Mouse (Mus musculus) hindbrain, embryonic 16.5 days (tissue): ENCODE results near the gene Sh3bp1. TPM values are rescaled to one million over a fixed set of nuclear protein-coding genes. Genes with fewer than 3 reads are reported as not detected.

Experiments
- ATAC-seq: fragments of 200-750 bp; cut with Nextera tagmentation; 2 replicates; pipeline ENCODE4 v1.8.0; 2017; ENCODE audit warnings: moderate TSS enrichment, moderate library complexity
- H3K27ac ChIP-seq: fragments of 300-500 bp; sonication (generic); 2 replicates; pipeline ENCODE4 v1.5.1; 2014; ENCODE audit warnings: low read depth, mild to moderate bottlenecking, control low read depth, low read length, moderate library complexity
- H3K27me3 ChIP-seq: fragments of 300-500 bp; sonication (generic); replicated peaks from 2 replicates; pipeline ENCODE4 v1.6.1; 2014; ENCODE audit warnings: low read length; ENCODE audit not compliant: control insufficient read depth, insufficient read depth
- H3K36me3 ChIP-seq: fragments of 300-500 bp; sonication (generic); 2 replicates; pipeline ENCODE4 v1.6.1; 2014; ENCODE audit warnings: mild to moderate bottlenecking, low read length, moderate library complexity, mixed read lengths; ENCODE audit not compliant: control insufficient read depth, insufficient read depth
- H3K4me1 ChIP-seq: fragments of 300-500 bp; sonication (generic); 2 replicates; pipeline ENCODE4 v1.6.1; 2014; ENCODE audit warnings: low read depth, low read length; ENCODE audit not compliant: control insufficient read depth, insufficient read depth
- H3K4me2 ChIP-seq: fragments of 300-500 bp; sonication (generic); 2 replicates; pipeline ENCODE4 v1.6.1; 2014; ENCODE audit warnings: mild to moderate bottlenecking, low read length, control low read depth, moderate library complexity
- H3K4me3 ChIP-seq: fragments of 300-500 bp; sonication (generic); 2 replicates; pipeline ENCODE4 v1.5.1; 2014; ENCODE audit warnings: mild to moderate bottlenecking, low read length, control low read depth, moderate library complexity
- H3K9ac ChIP-seq: fragments of 300-500 bp; sonication (generic); 2 replicates; pipeline ENCODE4 v1.6.1; 2014; ENCODE audit warnings: low read depth, mild to moderate bottlenecking, control low read depth, low read length, moderate library complexity
- H3K9me3 ChIP-seq: fragments of 300-500 bp; sonication (generic); 2 replicates; pipeline ENCODE4 v1.6.1; 2014; ENCODE audit warnings: mild to moderate bottlenecking, low read length, moderate library complexity; ENCODE audit not compliant: control insufficient read depth
- WGBS: fragments of 180-500 bp; shearing (Covaris S2); extraction: QIAGEN DNeasy Blood & Tissue Kit; methylation state at CpG from one replicate; pipeline ENCODE4 v1.1.7; 2014; 5-methylcytosine and 5-hydroxymethylcytosine counted together
- polyA plus RNA-seq: library from polyadenylated mRNA; unstranded; fragments of >200 nt; fragmentation: Nextera tagmentation; extraction: Ambion mirVana; gene quantifications from 2 replicates; pipeline ENCODE4 v1.2.1, GENCODE M21; 2015

Gene Sh3bp1
- polyA plus RNA-seq, 1 experiment from 2014 or later: 4.5 TPM

DNA sequence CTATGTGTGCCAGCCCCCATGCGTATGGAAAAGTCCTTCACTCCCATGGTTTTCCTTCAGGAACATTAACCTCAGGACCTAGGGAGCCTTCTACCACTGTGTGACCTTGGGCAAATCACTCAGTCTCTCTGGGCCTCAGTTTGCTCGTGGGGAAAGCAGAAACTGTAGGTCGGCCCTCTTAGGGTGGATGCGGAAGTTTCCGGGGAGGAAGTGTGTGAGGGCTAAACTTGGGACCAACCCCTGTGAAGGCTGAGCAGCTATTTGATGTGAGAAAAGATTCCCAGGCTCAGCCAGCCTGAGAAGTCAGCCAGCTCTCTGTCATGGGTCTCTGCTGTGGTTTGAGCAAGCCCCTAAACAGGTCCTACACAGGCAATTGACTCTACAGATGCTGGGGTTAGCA is 37.3 kb upstream of the Sh3bp1 start:
- Histone ChIP-seq H3K27me3 (no peaks in the 10 kb centered on the region), H3K4me1 (no peaks in the 10 kb centered on the region), H3K9me3 (no peaks in the 10 kb centered on the region), H3K27ac (no peak overlapping the region), H3K9ac (no peak overlapping the region), H3K4me2 (no peak overlapping the region), H3K36me3 (no peaks in the 10 kb centered on the region), H3K4me3 (no peak overlapping the region)
- no peak for ATAC-seq
- WGBS: 88% methylated on average over 5 of the region's 5 CpGs

DNA sequence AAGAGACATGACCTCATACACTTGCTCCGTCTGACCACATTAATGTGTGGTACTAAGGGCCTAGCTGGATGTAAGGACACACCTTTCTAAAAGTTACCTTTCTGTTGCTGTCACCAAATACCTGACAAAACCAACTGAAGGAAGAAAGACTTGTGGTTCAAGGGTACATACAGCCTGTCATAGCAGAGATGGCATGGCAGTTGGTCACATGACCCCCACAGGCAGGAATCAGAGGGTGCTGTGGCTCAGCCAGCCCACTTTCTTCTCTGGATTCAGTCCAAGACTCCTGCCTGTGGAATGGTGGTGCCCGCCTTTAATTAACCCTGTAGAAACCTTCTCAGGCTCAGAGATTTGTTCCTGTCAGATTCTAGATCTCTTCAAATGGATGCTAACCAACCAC is 36.4 kb upstream of the Sh3bp1 start:
- H3K4me3 ChIP-seq: no peak overlapping the region
- no peaks in the 10 kb centered on the region for H3K27me3 ChIP-seq
- H3K4me1 ChIP-seq: no peaks in the 10 kb centered on the region
- H3K9ac ChIP-seq: no peak overlapping the region
- no peak for ATAC-seq
- no peaks in the 10 kb centered on the region for H3K36me3 ChIP-seq
- WGBS: 67% methylated on average over 2 of the region's 2 CpGs
- no peak overlapping the region for H3K4me2 ChIP-seq
- H3K27ac ChIP-seq: no peak overlapping the region
- H3K9me3 ChIP-seq: no peaks in the 10 kb centered on the region

DNA sequence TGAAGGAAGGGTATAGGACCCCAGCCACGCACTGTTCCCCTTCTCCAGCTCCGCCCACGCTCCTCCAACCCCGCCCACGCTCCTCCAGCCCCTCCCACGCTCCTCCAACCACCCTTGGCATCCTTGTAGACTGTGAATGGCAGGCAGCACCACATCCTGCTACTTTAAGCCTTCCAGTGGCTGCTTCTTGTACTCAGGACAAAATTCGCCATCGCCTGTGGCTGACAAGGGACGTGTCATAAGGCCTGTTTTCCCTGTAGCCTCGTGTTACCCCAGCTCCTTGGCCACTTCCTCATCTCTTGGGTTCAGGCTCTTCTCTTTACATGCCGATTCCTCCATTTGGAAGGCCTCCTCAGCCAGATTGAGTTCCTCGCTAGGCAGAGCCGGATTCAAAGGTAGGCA is 35.7 kb upstream of the Sh3bp1 start:
- 47% methylated on average over 13 of the region's 13 CpGs for WGBS
- H3K4me3 ChIP-seq: no peak overlapping the region
- H3K27ac ChIP-seq: no peak overlapping the region
- no peak overlapping the region for H3K4me2 ChIP-seq
- H3K4me1 ChIP-seq: peaks cover 3% of the 10 kb centered on the region; the same call in 1 of the 2 replicates
- no peaks in the 10 kb centered on the region for H3K27me3 ChIP-seq
- no peak for ATAC-seq
- H3K9me3 ChIP-seq: no peaks in the 10 kb centered on the region
- H3K36me3 ChIP-seq: no peaks in the 10 kb centered on the region
- no peak overlapping the region for H3K9ac ChIP-seq

DNA sequence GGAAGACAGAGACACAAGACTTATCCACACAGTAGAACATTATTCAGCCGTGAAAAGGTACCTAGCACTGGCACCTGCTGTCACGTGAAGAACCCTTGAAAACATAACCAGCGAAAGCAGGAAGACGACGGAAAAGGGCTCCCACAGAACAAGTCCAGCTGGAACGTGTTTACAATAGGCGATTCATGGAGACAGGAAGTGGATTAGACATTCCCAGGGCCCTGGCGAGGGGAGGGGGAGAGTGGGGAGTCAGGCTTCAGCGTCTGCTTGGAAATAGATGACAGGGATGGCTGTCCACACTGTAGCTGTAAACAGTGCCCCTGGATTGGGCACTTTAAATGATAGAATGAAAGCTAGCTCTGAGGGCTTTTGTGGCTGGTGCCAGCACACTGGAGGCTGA is 31.2 kb upstream of the Sh3bp1 start:
- Histone ChIP-seq H3K4me3 (no peak overlapping the region), H3K4me2 (no peak overlapping the region; the same call in 1 of the 2 replicates), H3K36me3 (no peaks in the 10 kb centered on the region), H3K27me3 (no peaks in the 10 kb centered on the region), H3K9me3 (no peaks in the 10 kb centered on the region), H3K9ac (0 out of 2 replicates have a peak overlapping the region, but pooled peaks have one; percentile 4), H3K27ac (peak overlapping the region; percentile 72), H3K4me1 (peaks cover 5% of the 10 kb centered on the region; the same call in 1 of the 2 replicates)
- peak; percentile 86 for ATAC-seq
- 26% methylated on average over 9 of the region's 9 CpGs for WGBS

DNA sequence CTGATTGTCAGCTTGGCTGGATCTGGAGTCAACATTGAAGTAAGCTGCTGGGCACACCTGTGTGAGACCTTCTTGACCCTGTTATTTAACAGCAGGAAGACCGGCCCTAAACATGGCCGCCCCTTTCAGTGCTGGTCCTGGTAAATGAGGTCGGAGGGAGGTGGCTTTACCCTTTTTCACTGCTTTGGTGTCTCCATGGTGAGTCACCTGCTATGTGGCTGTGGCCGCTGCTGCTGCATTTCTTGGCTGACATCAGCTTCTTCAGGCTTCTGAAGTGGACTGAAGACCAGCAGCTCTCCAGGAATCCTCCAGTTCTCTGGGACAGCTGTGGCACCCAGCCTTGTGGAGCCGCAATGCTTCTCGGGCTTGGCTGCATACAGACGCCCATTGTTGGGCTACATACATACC is 30.7 kb upstream of the Sh3bp1 start:
- 0 out of 2 replicates have a peak overlapping the region, but pooled peaks have one; percentile 4 for H3K9ac ChIP-seq
- peak overlapping the region; percentile 72 for H3K27ac ChIP-seq
- no peaks in the 10 kb centered on the region for H3K9me3 ChIP-seq
- WGBS: 43% methylated on average over 7 of the region's 7 CpGs
- peak; percentile 53 for ATAC-seq
- H3K4me3 ChIP-seq: no peak overlapping the region
- peaks cover 5% of the 10 kb centered on the region; the same call in 1 of the 2 replicates for H3K4me1 ChIP-seq
- H3K36me3 ChIP-seq: no peaks in the 10 kb centered on the region
- H3K4me2 ChIP-seq: no peak overlapping the region; the same call in 1 of the 2 replicates
- H3K27me3 ChIP-seq: no peaks in the 10 kb centered on the region

DNA sequence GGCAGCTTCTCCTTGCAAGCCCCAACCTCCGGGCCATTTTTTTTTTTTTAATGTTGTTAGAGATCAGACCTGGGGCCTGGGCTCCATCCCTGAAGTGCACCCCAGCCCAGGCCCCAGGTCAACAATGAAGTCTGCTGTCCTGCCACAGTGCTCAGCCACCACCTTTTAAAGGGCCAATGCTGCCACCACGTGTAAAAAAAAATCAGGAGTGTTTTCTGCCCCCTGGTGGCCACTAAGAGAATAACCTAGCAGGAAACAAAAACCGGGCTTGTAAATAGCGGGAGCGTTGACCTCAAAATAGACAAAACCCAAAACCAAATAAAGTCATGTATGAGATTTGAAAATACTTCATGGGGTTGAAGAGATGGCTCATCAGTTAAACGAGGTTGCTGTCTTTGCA is 29.8 kb upstream of the Sh3bp1 start:
- H3K9ac ChIP-seq: no peak overlapping the region
- 25% methylated on average over 6 of the region's 6 CpGs for WGBS
- H3K4me2 ChIP-seq: no peak overlapping the region

DNA sequence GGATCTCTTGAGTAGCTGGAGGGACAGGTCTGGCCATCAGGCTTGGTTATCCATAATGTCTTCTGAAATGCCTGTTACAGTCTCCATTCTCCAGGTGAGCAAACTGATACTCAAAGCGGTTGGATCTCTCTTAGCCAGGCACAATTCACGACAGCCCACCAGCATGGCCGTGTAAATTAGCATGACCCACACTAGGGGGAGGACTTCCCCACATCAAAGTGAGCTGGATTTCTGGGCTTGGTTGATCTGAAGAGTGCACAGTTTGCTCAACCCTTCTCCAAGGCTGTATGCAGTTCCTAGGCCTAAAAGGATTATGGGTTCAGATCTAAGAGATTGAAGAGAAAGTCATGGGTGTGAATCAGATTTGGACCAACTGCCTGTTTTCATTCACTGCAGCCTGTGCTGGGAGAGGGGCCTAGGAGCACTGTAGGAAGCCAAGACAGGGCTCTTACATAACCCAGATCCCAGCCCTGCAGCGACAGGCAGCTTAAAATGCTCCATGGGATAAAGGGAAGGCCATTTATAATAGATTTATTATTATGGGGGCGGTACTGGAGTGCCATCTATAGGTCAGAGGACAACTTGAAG is 27.5 kb upstream of the Sh3bp1 start:
- ATAC-seq: no peak
- no peaks in the 10 kb centered on the region for H3K27me3 ChIP-seq
- WGBS: 48% methylated on average over 5 of the region's 5 CpGs

More for the DNA sequence above, 29.8 kb upstream of the Sh3bp1 start:
- Histone ChIP-seq H3K9me3 (no peaks in the 10 kb centered on the region), H3K27me3 (no peaks in the 10 kb centered on the region), H3K4me1 (peaks cover 5% of the 10 kb centered on the region; the same call in 1 of the 2 replicates), H3K27ac (no peak overlapping the region), H3K36me3 (no peaks in the 10 kb centered on the region), H3K4me3 (no peak overlapping the region)
- ATAC-seq: no peak

DNA sequence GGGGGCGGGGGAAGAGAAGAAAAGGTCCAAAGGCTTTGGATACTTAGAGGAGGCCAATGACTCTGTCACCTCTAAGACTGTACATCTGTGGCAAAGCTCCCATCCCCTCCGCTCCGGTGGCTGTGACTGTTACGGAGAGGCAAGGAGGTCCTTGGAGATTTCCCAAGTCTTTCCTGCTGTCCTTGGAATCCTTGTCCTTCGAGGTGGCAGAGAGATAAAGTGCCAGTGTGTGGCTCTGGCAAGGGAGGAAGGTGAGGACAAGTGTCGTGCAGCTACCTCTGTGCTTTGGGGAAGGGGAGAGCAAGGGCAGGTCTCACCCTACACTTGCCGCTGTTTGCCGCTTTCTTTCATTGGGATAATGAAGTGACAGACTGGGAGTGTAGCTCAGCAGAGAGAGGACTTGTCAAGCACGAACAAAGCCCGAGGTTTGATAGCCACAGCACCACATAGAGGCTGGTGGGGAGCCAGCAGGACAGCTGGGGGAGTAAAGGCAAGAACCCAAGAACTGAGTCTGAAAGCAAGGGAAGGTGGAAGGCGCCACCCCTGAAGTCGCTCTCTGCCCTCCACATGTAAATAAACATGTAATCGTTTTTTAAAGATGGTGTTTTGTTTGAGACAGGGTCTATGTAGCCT is 25.6 kb upstream of the Sh3bp1 start:
- H3K27ac ChIP-seq: peak overlapping the region; percentile 39
- no peaks in the 10 kb centered on the region for H3K36me3 ChIP-seq
- no peak for ATAC-seq
- peaks cover 14% of the 10 kb centered on the region for H3K4me1 ChIP-seq
- WGBS: 42% methylated on average over 13 of the region's 13 CpGs
- no peaks in the 10 kb centered on the region for H3K9me3 ChIP-seq
- H3K9ac ChIP-seq: peak overlapping the region; percentile 45
- H3K4me2 ChIP-seq: 0 out of 2 replicates have a peak overlapping the region, but pooled peaks have one; percentile 21
- H3K4me3 ChIP-seq: no peak overlapping the region
- no peaks in the 10 kb centered on the region for H3K27me3 ChIP-seq

More for the DNA sequence above, 27.5 kb upstream of the Sh3bp1 start:
- no peak overlapping the region for H3K4me2 ChIP-seq
- H3K36me3 ChIP-seq: no peaks in the 10 kb centered on the region
- no peak overlapping the region for H3K9ac ChIP-seq
- no peaks in the 10 kb centered on the region for H3K9me3 ChIP-seq
- H3K4me3 ChIP-seq: no peak overlapping the region
- H3K27ac ChIP-seq: no peak overlapping the region
- H3K4me1 ChIP-seq: peaks cover 12% of the 10 kb centered on the region

DNA sequence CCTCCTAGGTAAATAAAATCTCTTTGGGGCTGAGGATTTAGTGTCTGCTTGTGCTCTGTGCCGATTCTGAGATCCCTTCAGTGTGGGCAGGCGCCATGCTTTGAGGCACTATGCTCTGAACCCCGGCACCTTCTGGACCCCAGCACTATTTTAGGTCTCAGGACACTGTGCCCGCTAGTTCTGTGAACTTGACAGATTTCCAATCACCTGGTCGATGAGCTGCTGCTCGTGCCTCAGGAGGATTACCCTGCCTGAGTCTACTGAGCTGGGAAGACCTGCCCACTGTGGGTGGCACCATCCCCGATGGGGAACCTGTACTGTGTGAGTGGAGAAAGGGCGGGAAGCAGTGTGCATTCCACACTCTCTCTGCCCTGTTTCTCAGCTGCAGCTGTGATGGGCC is 24.6 kb upstream of the Sh3bp1 start:
- H3K36me3 ChIP-seq: no peaks in the 10 kb centered on the region
- no peak overlapping the region for H3K4me2 ChIP-seq
- WGBS: 74% methylated on average over 8 of the region's 8 CpGs
- no peak overlapping the region for H3K9ac ChIP-seq
- no peaks in the 10 kb centered on the region for H3K9me3 ChIP-seq
- H3K4me1 ChIP-seq: peaks cover 21% of the 10 kb centered on the region
- no peak for ATAC-seq
- H3K27ac ChIP-seq: no peak overlapping the region
- H3K4me3 ChIP-seq: no peak overlapping the region
- no peaks in the 10 kb centered on the region for H3K27me3 ChIP-seq
